Mouse (Mus musculus) heart, embryonic 12.5 days (tissue): ENCODE data around the gene Vav3. TPM values are rescaled to one million over a fixed set of nuclear protein-coding genes. Genes with fewer than 3 reads are reported as not detected.

Experiments
- ATAC-seq: fragments of 200-750 bp; cut with Nextera tagmentation; 2 replicates; pipeline ENCODE4 v1.8.0; 2017; ENCODE audit warnings: moderate TSS enrichment, moderate library complexity; ENCODE audit not compliant: insufficient number of reproducible peaks, low FRiP score
- H3K27ac ChIP-seq: fragments of 300-500 bp; sonication (generic); 2 replicates; pipeline ENCODE4 v1.5.1; 2016; ENCODE audit warnings: mild to moderate bottlenecking, moderate library complexity; ENCODE audit not compliant: poor library complexity, severe bottlenecking
- H3K27me3 ChIP-seq: fragments of 300-500 bp; sonication (generic); replicated peaks from 2 replicates; pipeline ENCODE4 v1.6.1; 2016; ENCODE audit warnings: mild to moderate bottlenecking, moderate library complexity
- H3K36me3 ChIP-seq: fragments of 300-500 bp; sonication (generic); 2 replicates; pipeline ENCODE4 v1.6.1; 2016; ENCODE audit warnings: mild to moderate bottlenecking, moderate library complexity
- H3K4me1 ChIP-seq: fragments of 300-500 bp; sonication (generic); replicated peaks from 2 replicates; pipeline ENCODE4 v1.6.1; 2016; ENCODE audit warnings: mild to moderate bottlenecking
- H3K4me2 ChIP-seq: fragments of 300-500 bp; sonication (generic); 2 replicates; pipeline ENCODE4 v1.6.1; 2016; ENCODE audit warnings: mild to moderate bottlenecking, moderate library complexity
- H3K4me3 ChIP-seq: fragments of 300-500 bp; sonication (generic); 2 replicates; pipeline ENCODE4 v1.5.1; 2016; ENCODE audit warnings: mild to moderate bottlenecking
- H3K9ac ChIP-seq: fragments of 300-500 bp; sonication (generic); 2 replicates; pipeline ENCODE4 v1.6.1; 2016; ENCODE audit warnings: mild to moderate bottlenecking, moderate library complexity
- H3K9me3 ChIP-seq: fragments of 300-500 bp; sonication (generic); replicated peaks from 2 replicates; pipeline ENCODE4 v1.6.1; 2016; ENCODE audit warnings: mild to moderate bottlenecking, moderate library complexity
- WGBS: fragments of 180-500 bp; shearing (Covaris S2); methylation state at CpG from one replicate; pipeline ENCODE4 v1.1.7; 2016; 5-methylcytosine and 5-hydroxymethylcytosine counted together
- polyA plus RNA-seq: library from polyadenylated mRNA; unstranded; fragments of >200 nt; fragmentation: Nextera tagmentation; extraction: Ambion mirVana; gene quantifications from 2 replicates; pipeline ENCODE4 v1.2.1, GENCODE M21; 2016

Gene Vav3
- polyA plus RNA-seq, 1 experiment from 2014 or later: 9.9 TPM

GRCm38 (mm10) chr3:109322225-109322624 lies 18.2 kb upstream of the Vav3 start:
- Histone ChIP-seq H3K36me3 (no peaks in the 10 kb centered on the region), H3K4me3 (no peak overlapping the region), H3K4me2 (no peak overlapping the region), H3K4me1 (peaks cover 7% of the 10 kb centered on the region), H3K9me3 (no peaks in the 10 kb centered on the region), H3K27ac (no peak overlapping the region), H3K27me3 (no peaks in the 10 kb centered on the region), H3K9ac (no peak overlapping the region)
- no peak for ATAC-seq

GRCm38 (mm10) chr3:109323447-109324300 lies 16.8 kb upstream of the Vav3 start:
- ATAC-seq: no peak
- WGBS: 39% methylated on average over 6 of the region's 7 CpGs
- H3K9ac ChIP-seq: no peak overlapping the region; the same call in 1 of the 2 replicates

GRCm38 (mm10) chr3:109327128-109327527 lies 13.3 kb upstream of the Vav3 start:
- 61% methylated on average over 3 of the region's 3 CpGs for WGBS
- Histone ChIP-seq H3K9me3 (peaks cover 7% of the 10 kb centered on the region), H3K4me3 (no peak overlapping the region), H3K36me3 (no peaks in the 10 kb centered on the region), H3K9ac (no peak overlapping the region), H3K27me3 (no peaks in the 10 kb centered on the region), H3K4me2 (no peak overlapping the region), H3K4me1 (peaks cover 7% of the 10 kb centered on the region), H3K27ac (no peak overlapping the region)
- no peak for ATAC-seq

More at GRCm38 (mm10) chr3:109323447-109324300, 16.8 kb upstream of the Vav3 start:
- no peak overlapping the region for H3K27ac ChIP-seq
- H3K4me3 ChIP-seq: no peak overlapping the region
- no peaks in the 10 kb centered on the region for H3K27me3 ChIP-seq
- no peak overlapping the region for H3K4me2 ChIP-seq
- peaks cover 7% of the 10 kb centered on the region for H3K4me1 ChIP-seq
- H3K36me3 ChIP-seq: no peaks in the 10 kb centered on the region
- no peaks in the 10 kb centered on the region for H3K9me3 ChIP-seq

GRCm38 (mm10) chr3:109332755-109333154 lies 7.7 kb upstream of the Vav3 start:
- Histone ChIP-seq H3K9me3 (peaks cover 7% of the 10 kb centered on the region), H3K4me1 (no peaks in the 10 kb centered on the region), H3K27me3 (no peaks in the 10 kb centered on the region), H3K4me2 (no peak overlapping the region), H3K36me3 (no peaks in the 10 kb centered on the region), H3K4me3 (no peak overlapping the region), H3K27ac (no peak overlapping the region), H3K9ac (no peak overlapping the region)
- no peak for ATAC-seq
- 76% methylated on average over 5 of the region's 5 CpGs for WGBS

- Histone ChIP-seq H3K4me3 (no peak overlapping the region), H3K9ac (no peak overlapping the region), H3K4me2 (no peak overlapping the region), H3K36me3 (no peaks in the 10 kb centered on the region), H3K27me3 (no peaks in the 10 kb centered on the region), H3K27ac (no peak overlapping the region), H3K4me1 (peaks cover 2% of the 10 kb centered on the region; the same call in 1 of the 2 replicates), H3K9me3 (no peaks in the 10 kb centered on the region)
- no peak for ATAC-seq
- WGBS: 73% methylated on average over 1 of the region's 1 CpGs
Measured at GRCm38 (mm10) chr3:109335470-109335869, 5.0 kb upstream of the Vav3 start.

GRCm38 (mm10) chr3:109339290-109339689 lies 1.2 kb upstream of the Vav3 start:
- WGBS: 66% methylated on average over 9 of the region's 9 CpGs
- no peak for ATAC-seq
- Histone ChIP-seq H3K9me3 (no peaks in the 10 kb centered on the region), H3K9ac (0 out of 2 replicates have a peak overlapping the region, but pooled peaks have one; percentile 36), H3K27me3 (no peaks in the 10 kb centered on the region), H3K4me3 (no peak overlapping the region), H3K27ac (no peak overlapping the region), H3K4me2 (peak overlapping the region; percentile 79; the same call in 1 of the 2 replicates), H3K4me1 (peaks cover 2% of the 10 kb centered on the region; the same call in 1 of the 2 replicates), H3K36me3 (no peaks in the 10 kb centered on the region)

GRCm38 (mm10) chr3:109339941-109340273 lies 546 bp upstream of the Vav3 start:
- Histone ChIP-seq H3K4me3 (peak overlapping the region; percentile 75), H3K9me3 (no peaks in the 10 kb centered on the region), H3K4me1 (peaks cover 2% of the 10 kb centered on the region; the same call in 1 of the 2 replicates), H3K9ac (peak overlapping the region; percentile 83), H3K4me2 (peak overlapping the region; percentile 79), H3K27me3 (no peaks in the 10 kb centered on the region), H3K36me3 (no peaks in the 10 kb centered on the region), H3K27ac (peak overlapping the region; percentile 80)
- no peak; the same call in 1 of the 2 replicates for ATAC-seq
- under 1% methylated on average over 9 of the region's 9 CpGs for WGBS

- Histone ChIP-seq H3K9me3 (no peaks in the 10 kb centered on the region), H3K27me3 (no peaks in the 10 kb centered on the region), H3K4me2 (peak overlapping the region; percentile 79), H3K4me1 (peaks cover 2% of the 10 kb centered on the region; the same call in 1 of the 2 replicates), H3K27ac (peak overlapping the region; percentile 80), H3K9ac (peak overlapping the region; percentile 83), H3K4me3 (peak overlapping the region; percentile 75), H3K36me3 (no peaks in the 10 kb centered on the region)
- WGBS: 1% methylated on average over 18 of the region's 18 CpGs
- ATAC-seq: no peak; the same call in 1 of the 2 replicates
Measured at GRCm38 (mm10) chr3:109341071-109341480, 623 bp downstream of the Vav3 start.

GRCm38 (mm10) chr3:109341631-109342030 lies 1.2 kb downstream of the Vav3 start:
- Histone ChIP-seq H3K4me2 (peak overlapping the region; percentile 79), H3K9ac (peak overlapping the region; percentile 83), H3K4me3 (peak overlapping the region; percentile 75), H3K27me3 (no peaks in the 10 kb centered on the region), H3K36me3 (no peaks in the 10 kb centered on the region), H3K4me1 (peaks cover 2% of the 10 kb centered on the region; the same call in 1 of the 2 replicates), H3K9me3 (no peaks in the 10 kb centered on the region), H3K27ac (peak overlapping the region; percentile 51)
- WGBS: 2% methylated on average over 8 of the region's 8 CpGs
- ATAC-seq: no peak

GRCm38 (mm10) chr3:109351956-109352684 lies 11.7 kb downstream of the Vav3 start:
- no peak overlapping the region for H3K9ac ChIP-seq
- 63% methylated on average over 4 of the region's 4 CpGs for WGBS
- no peak overlapping the region for H3K4me2 ChIP-seq
- no peaks in the 10 kb centered on the region for H3K9me3 ChIP-seq
- no peaks in the 10 kb centered on the region for H3K27me3 ChIP-seq
- H3K4me1 ChIP-seq: peaks cover 14% of the 10 kb centered on the region
- H3K27ac ChIP-seq: no peak overlapping the region
- H3K4me3 ChIP-seq: no peak overlapping the region
- H3K36me3 ChIP-seq: no peaks in the 10 kb centered on the region
- ATAC-seq: no peak

GRCm38 (mm10) chr3:109352690-109353089 lies 12.2 kb downstream of the Vav3 start:
- Histone ChIP-seq H3K4me2 (no peak overlapping the region), H3K9ac (no peak overlapping the region), H3K36me3 (no peaks in the 10 kb centered on the region), H3K27me3 (no peaks in the 10 kb centered on the region), H3K4me1 (peaks cover 17% of the 10 kb centered on the region), H3K9me3 (no peaks in the 10 kb centered on the region), H3K4me3 (no peak overlapping the region), H3K27ac (no peak overlapping the region)
- 77% methylated on average over 6 of the region's 6 CpGs for WGBS
- ATAC-seq: no peak
